Mouse (Mus musculus): ENCODE data around the gene Fibp. TPM values are rescaled to one million over a fixed set of nuclear protein-coding genes. Genes with fewer than 3 reads are reported as not detected.
"Not testable (repeated sequence)": the region's sequence is repeated elsewhere in the genome, so short reads cannot be mapped to it uniquely, and the experiment has no call there.

Fibp gene
- total RNA-seq, 1 experiment from 2014 or later, result 137 TPM

GRCm38 (mm10) chr19:5483386-5484359 lies 23.3 kb downstream of the Fibp start:
- ATAC-seq (ENCODE audit: extremely low read depth, insufficient number of reproducible peaks, low FRiP score, poor library complexity, severe bottlenecking), result no peak

DNA sequence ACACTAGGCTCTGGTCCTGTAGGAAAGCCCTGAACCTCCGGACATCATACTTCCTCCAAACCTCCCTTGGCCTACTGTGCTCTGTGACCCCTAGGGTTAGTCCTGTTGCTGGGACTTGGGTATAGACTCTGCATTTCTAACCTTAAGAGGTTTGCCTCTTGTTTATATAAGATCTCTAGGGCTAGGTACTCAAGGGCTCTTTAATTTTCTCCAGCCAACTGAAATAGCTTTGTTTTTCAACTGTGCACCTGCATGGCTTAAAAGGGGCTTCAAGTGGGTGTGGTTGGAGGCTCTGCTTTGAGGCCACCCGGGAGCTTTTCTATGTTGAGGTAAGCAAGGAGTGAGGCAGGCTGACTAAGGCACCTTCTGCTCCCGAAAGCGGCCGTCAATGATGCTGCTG lies 24.1 kb downstream of the Fibp start:
- ATAC-seq (ENCODE audit: extremely low read depth, insufficient number of reproducible peaks, low FRiP score, poor library complexity, severe bottlenecking), result no peak

DNA sequence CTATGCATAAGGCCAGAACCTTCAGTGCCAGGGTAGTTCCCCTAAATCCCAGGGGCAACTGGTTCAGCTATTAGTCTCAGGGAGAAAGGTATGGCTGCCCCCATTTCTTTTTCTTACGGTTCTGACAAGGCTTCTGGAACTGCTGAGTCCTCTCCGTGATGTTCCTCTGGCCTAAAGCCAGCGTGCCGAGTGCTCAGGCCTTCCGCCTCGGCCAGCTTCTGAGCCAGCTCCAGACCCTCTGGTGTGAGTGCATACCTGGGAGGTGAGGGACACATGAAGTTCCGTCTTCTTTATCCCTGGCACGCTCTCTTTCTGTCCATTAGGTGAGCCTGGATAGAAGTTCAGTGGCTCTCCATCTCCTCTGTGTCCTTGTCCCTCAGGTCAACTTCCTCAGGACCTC lies 25.0 kb downstream of the Fibp start:
- ATAC-seq (ENCODE audit: extremely low read depth, insufficient number of reproducible peaks, low FRiP score, poor library complexity, severe bottlenecking), result no peak

GRCm38 (mm10) chr19:5485821-5486220 lies 25.4 kb downstream of the Fibp start:
- no peak for ATAC-seq (ENCODE audit: extremely low read depth, insufficient number of reproducible peaks, low FRiP score, poor library complexity, severe bottlenecking)

DNA sequence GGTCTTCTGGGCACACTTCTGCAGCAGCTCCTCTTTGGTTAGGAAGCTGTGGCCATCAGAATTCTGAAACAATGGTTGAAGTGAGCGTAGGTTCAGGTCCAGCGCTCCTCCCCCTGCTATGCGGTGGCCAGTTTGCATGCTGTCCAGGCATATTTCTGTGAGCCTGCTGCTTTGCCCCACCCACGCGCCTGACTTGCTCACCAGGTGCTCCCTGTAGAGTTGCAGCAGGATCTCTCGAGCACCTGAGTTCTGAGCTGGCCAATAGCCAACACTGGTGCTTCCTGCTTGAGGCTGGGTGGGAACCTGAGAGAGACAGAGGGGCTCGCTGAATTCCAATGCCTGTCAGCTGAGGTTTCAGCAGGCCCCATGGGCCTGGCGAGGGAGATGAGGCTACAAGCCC lies 25.9 kb downstream of the Fibp start:
- ATAC-seq (ENCODE audit: extremely low read depth, insufficient number of reproducible peaks, low FRiP score, poor library complexity, severe bottlenecking), result no peak

- no peak for ATAC-seq (ENCODE audit: extremely low read depth, insufficient number of reproducible peaks, low FRiP score, poor library complexity, severe bottlenecking)
These were observed 26.4 kb downstream of the Fibp start for GRCm38 (mm10) chr19:5486771-5487170.

GRCm38 (mm10) chr19:5487768-5488550 lies 27.5 kb downstream of the Fibp start, which contains the start of gene Mus81:
Mus81 (minus strand) TSS chr19:5488402.
- ATAC-seq (ENCODE audit: extremely low read depth, insufficient number of reproducible peaks, low FRiP score, poor library complexity, severe bottlenecking), result peak; percentile 40

DNA sequence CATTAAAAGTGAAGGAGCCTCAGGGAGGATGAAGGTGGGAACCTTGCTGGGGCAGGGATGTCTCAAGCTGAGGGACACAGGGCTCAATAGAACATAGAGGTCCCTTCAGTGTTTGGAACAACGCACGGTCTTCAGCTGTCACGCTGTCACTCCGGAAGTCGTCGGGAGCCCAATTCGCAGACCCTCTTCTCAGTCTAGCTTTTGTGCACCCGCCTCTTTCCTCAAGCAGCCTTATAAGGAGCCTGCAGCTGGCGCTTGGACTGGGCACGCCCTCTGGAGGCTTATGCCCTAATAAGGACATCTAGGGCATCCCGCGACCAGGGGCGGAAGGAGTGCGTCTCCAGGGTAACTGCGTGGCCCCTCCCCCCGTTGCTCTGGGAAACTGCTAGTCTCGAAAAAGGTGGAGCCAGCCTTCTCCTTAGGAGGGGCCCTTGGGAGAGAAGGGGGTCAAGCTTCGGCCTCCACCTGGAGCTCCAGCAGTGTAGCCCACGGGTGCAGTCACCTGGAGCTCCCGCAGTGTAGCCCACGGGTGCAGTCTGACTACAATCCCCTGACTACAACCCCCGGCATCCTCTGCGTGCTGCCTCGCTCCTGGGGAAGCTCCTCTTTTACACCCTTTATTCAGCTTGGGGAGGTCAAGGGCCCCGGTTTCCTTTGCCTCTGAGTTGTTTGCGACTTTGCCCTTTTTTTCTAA lies 28.6 kb downstream of the Fibp start:
- ATAC-seq (ENCODE audit: extremely low read depth, insufficient number of reproducible peaks, low FRiP score, poor library complexity, severe bottlenecking), result peak; percentile 64

DNA sequence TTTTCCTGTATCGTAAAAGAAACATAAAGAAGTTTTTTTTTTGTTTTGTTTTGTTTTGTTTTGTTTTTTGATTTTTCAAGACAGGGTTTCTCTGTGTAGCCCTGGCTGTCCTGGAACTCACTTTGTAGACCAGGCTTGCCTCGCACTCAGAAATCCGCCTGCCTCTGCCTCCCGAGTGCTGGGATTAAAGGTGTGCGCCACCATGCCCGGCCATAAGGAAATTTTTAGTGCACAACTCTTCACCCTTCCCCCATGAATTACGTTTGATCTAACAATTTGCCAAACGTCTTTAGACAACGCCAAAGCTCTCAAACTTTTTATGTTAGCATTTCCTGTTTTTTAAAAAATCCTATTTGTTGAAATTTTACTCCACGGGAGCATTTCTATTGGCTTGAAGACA lies 29.3 kb downstream of the Fibp start:
- not testable (repeated sequence) for ATAC-seq (ENCODE audit: extremely low read depth, insufficient number of reproducible peaks, low FRiP score, poor library complexity, severe bottlenecking)

DNA sequence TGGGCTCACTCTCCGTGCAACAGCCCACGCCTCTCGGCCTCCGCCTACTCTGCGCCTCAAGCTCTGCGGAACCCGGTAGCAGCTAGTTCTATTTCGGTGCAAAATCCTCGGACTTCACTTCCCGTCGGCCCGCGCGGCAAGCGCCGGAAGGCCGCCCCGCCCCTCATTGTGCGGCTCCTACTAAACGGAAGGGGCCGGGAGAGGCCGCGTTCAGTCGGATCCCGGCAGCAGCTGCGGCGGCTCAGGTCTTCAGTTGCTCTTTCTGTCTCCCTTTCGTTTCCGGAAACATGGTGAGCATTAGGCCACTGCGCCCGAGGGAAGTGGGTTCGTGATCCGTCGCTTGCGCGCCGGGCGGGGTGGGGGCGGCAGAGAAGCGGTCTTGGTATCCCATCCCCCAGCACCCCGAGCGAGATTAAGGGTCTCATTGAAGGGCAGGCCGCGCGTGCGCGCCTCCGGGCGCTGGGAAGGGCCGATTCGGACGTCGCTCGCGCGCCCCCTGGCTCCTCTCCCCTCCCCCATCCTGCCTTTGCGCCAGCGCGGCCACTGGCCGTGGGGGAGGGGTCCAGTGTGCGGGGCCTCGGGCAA lies 30.0 kb downstream of the Fibp start, which contains the start of gene Cfl1:
Gene Cfl1 (plus strand): TSS at position 143 of the 585 bp plus-strand sequence.
- peak; percentile 40 for ATAC-seq (ENCODE audit: extremely low read depth, insufficient number of reproducible peaks, low FRiP score, poor library complexity, severe bottlenecking)

DNA sequence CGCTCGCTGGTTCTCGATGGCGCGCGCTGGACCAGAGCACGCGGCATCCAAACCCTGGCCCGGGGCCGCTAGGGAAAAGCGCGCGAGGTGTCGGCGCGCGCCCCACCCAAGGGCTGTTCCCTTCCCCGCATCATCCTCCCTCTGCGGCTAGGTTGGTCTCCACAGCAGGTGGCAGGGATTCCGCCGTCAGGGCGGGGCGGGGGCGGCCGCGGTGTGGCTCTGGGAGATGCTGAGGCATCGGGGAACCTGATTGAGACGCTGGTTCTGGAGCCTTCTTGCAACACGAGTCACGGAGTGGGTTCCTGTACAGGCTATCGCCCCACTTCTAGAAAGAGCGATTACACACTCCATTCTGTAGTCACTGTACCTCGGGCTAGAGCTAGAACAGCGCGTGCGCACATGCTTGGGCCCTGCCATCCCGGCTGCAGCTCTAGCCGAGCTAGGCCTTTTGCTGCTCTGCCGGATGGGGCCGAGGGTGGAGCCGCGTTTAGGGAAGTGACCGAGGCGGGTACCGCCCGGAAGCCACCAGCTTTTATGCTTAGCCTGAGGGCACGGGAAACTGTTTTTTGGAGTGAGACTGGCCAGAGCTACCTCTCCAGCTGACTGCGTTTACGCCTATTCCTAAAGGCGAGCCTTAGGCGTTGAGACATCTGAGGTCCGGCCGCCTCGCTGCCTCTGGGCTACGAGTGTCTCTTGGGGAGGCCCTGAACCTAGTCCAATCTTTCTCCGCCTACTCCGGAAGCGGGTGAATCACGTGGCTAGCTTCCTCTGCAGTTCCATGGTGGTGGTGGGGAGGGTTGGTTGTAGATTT lies 30.7 kb downstream of the Fibp start:
- ATAC-seq (ENCODE audit: extremely low read depth, insufficient number of reproducible peaks, low FRiP score, poor library complexity, severe bottlenecking), result peak; percentile 38

DNA sequence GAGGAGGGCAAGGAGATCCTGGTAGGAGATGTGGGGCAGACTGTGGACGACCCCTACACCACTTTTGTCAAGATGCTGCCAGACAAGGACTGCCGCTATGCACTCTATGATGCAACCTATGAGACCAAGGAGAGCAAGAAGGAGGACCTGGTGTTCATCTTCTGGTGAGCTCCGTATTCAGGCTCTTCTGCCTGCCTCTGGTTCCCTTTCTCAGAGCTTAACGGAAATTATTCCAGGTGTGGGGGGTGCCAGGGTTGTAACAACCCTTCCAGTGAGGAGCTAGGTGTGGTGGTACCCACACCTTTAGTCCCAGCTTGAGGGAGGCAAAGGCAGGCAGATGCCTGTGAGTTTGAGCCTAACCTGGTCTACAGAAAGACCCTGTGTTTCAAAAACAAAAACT lies 32.2 kb downstream of the Fibp start:
- no peak for ATAC-seq (ENCODE audit: extremely low read depth, insufficient number of reproducible peaks, low FRiP score, poor library complexity, severe bottlenecking)

- not testable (repeated sequence) for ATAC-seq (ENCODE audit: extremely low read depth, insufficient number of reproducible peaks, low FRiP score, poor library complexity, severe bottlenecking)
These were observed 32.9 kb downstream of the Fibp start for GRCm38 (mm10) chr19:5493301-5493721.

GRCm38 (mm10) chr19:5494314-5494713 lies 33.9 kb downstream of the Fibp start:
- no peak for ATAC-seq (ENCODE audit: extremely low read depth, insufficient number of reproducible peaks, low FRiP score, poor library complexity, severe bottlenecking)

DNA sequence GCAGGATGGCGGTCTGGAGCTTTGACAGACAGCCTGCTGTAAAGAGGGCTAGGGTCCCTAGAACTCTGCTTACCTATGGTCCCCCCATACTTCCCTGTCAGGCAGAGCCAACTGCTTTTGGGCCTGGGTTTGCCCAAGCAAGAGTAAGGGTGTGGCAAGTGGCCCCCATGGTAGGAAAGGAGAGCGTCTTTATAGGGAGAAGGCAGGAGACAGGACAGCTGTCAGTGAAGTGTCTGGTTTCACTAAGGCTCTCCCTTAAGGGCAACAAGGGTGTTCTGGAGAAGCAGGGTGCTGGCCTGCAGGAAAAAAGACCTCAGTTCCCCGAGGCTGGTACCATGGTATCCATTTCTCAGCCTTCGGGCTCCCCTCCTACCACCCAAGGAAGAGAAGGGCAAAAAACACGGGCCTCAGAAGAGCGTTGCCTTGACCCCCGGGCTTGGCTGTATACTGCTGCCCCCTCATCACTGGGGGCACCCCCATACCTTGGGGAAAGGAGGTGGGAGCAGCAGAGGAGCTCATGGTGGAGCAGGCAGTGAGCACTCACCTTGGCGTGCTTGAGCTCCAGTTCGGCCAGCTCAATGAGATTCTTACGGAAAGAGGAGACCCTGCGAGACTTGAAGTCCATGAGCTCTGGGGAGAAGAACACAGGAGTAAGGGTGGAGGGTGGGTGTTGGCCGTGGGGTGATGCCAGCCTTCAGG lies 35.1 kb downstream of the Fibp start:
- no peak for ATAC-seq (ENCODE audit: extremely low read depth, insufficient number of reproducible peaks, low FRiP score, poor library complexity, severe bottlenecking)

- ATAC-seq (ENCODE audit: extremely low read depth, insufficient number of reproducible peaks, low FRiP score, poor library complexity, severe bottlenecking), result no peak
These were observed 35.6 kb downstream of the Fibp start for GRCm38 (mm10) chr19:5496052-5496370.

DNA sequence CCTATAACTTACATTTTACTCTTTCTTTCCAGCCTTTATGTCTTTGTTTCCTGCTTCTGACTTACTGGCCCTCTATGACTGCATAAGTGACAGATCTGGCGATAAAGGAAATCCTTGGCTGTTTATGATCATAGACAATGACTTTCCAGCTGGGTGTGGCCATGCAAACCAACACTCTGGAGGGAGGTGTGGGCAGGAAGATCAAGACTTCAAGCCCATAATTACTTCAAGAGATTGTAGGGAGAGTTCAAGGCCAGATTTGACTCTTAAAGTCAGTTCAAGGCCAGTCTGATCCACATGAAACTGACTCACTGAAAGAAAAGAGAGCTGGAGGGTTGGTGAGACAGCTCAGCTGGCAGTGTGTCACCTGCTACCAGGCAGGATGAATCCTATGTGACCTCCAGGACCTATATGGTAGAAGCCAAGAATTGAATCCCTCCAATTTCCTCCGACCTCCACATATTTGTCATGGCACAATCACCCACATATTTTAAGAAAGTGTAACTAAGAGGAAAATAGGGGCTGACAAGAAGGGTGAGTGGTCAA lies 40.0 kb downstream of the Fibp start:
- no peak for ATAC-seq (ENCODE audit: extremely low read depth, insufficient number of reproducible peaks, low FRiP score, poor library complexity, severe bottlenecking)
